Mouse (Mus musculus): Measurements from ENCODE around the gene Ttll12.

GRCm38 (mm10) chr15:83593702-83594512 lies 1.1 kb downstream of the Ttll12 start:
- TF ChIP-seq CTCF (IDR thresholded peaks at IDR 0.05; ENCODE audit: borderline replicate concordance, control insufficient read depth, extremely low read depth, insufficient read depth, low read length, poor library complexity) (no peak), POLR2A (IDR thresholded peaks at IDR 0.05; ENCODE audit: control insufficient read depth, extremely low read depth, insufficient read depth, low read length, poor library complexity) (no peak)
